Mouse (Mus musculus): ENCODE data around the gene Macf1. TPM values are rescaled to one million over a fixed set of nuclear protein-coding genes. Genes with fewer than 3 reads are reported as not detected.
A peak's percentile ranks its signal among the peaks of the same experiment; 100 is the strongest.

The Macf1 gene
- total and polyA plus RNA-seq, 3 experiments = 71.4 to 223 (median 222) TPM

DNA sequence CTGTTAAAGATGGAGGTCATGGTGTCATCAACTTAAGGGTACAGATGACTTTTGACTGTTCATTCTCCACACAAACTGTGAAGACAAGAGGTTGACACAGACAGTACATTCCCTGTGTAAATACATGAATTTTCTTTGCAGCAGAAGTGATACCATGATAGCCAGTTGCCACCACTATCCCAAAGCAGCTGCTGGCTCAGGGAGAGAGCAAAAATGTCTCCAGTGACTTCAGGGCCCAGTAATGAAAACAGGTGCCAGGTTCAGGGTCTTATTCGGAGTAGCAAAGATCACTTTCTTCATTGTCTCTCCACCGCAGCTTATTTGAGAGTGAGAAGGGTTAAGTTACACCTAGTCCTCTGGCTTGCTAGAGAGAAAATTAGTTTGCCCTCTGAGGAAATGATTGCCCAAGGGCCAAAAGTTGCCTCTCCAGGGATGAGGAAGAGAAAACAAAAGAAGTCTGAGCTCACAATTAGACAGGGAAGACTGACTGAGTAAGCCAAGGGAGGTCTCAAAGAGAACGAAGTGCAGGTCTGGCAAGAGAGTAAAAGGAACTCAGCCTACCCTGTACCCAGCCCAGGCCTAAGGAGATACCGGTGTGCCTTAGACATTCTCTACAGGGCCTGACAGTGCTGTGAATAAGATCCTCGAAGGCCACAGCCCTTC, 66.3 kb downstream of the Macf1 start:
- Histone ChIP-seq H3K36me3 (ENCODE audit: control insufficient read depth, insufficient read depth, low read length) (peaks cover 9% of the 10 kb centered on the region; the same call in 1 of the 2 replicates), H3K27ac (no peak overlapping the region; the same call in 1 of the 2 replicates), H3K4me1 (ENCODE audit: control insufficient read depth, insufficient read depth, low read length) (peaks cover 11% of the 10 kb centered on the region), H3K79me2 (replicated peaks; ENCODE audit: control insufficient read depth, insufficient read depth, low read length) (peaks cover 5% of the 10 kb centered on the region), H3K27me3 (ENCODE audit: control insufficient read depth, insufficient read depth, low read length) (no peaks in the 10 kb centered on the region), H3K9ac (ENCODE audit: low read depth, low read length) (no peak overlapping the region), H3K4me3 (no peak overlapping the region)
- DNase-seq = no peak
- WGBS = 69% methylated on average over 5 of the region's 5 CpGs
- TF ChIP-seq POLR2A (IDR thresholded peaks at IDR 0.05; ENCODE audit: insufficient read depth, low read depth, low read length) (no peak), EP300 (IDR thresholded peaks at IDR 0.05; ENCODE audit: insufficient read depth, low read depth, low read length) (no peak), CTCF (IDR thresholded peaks at IDR 0.05) (no peak)
- intact Hi-C loops (cut with DNase I) = no loop called here

DNA sequence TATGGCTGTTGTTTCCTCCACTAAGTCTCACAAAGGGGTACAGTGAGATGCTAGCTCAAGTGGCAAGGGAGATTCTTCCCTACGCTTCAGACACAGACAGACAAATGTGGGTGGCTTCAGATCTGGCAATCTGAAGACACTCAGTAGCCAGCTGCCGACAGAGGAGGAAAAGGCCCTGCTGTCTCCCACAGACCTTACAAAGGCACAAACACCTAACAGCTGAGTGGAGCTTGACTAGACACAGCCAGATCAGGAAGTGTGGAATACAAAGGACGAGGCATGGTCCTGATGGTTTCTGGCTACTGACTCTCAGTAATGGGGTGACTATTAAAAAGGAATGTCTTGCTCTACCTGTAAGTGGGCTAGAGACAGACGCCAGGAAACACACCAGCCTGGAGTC, 67.2 kb downstream of the Macf1 start:
- no peak overlapping the region; the same call in 1 of the 2 replicates for H3K9ac ChIP-seq (ENCODE audit: low read depth, low read length)
- peaks cover 9% of the 10 kb centered on the region; the same call in 1 of the 2 replicates for H3K36me3 ChIP-seq (ENCODE audit: control insufficient read depth, insufficient read depth, low read length)
- H3K4me3 ChIP-seq = no peak overlapping the region
- intact Hi-C loops (cut with DNase I) = no loop called here
- 29% methylated on average over 4 of the region's 4 CpGs for WGBS
- peak overlapping the region; percentile 43 for H3K27ac ChIP-seq
- H3K27me3 ChIP-seq (ENCODE audit: control insufficient read depth, insufficient read depth, low read length) = no peaks in the 10 kb centered on the region
- DNase-seq = no peak
- H3K79me2 ChIP-seq (replicated peaks; ENCODE audit: control insufficient read depth, insufficient read depth, low read length) = peaks cover 5% of the 10 kb centered on the region; the same call in 1 of the 2 replicates
- TF ChIP-seq EP300 (IDR thresholded peaks at IDR 0.05; ENCODE audit: insufficient read depth, low read depth, low read length) (no peak), POLR2A (IDR thresholded peaks at IDR 0.05; ENCODE audit: insufficient read depth, low read depth, low read length) (no peak), CTCF (IDR thresholded peaks at IDR 0.05) (no peak)
- H3K4me1 ChIP-seq (ENCODE audit: control insufficient read depth, insufficient read depth, low read length) = peaks cover 11% of the 10 kb centered on the region

DNA sequence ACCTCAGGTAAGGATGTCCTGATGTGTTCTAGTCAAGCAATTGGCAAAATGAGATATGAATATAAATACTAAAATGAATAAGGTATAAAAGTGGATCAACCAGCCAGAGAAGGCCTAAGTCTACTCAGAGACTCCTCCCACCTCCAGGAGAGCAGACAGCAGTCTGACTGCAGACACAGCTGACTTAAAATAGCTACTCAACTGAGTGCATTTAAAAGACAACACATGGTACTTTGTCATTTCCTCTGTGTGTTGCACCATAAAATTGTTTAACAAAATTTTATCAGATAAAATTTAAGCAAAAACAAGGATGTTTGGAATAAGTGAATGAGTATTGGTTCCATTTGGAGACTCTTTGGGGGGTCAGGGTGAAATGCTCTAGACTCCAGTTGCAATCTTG, 67.7 kb downstream of the Macf1 start:
- intact Hi-C loops (cut with DNase I) = no loop called here
- H3K79me2 ChIP-seq (replicated peaks; ENCODE audit: control insufficient read depth, insufficient read depth, low read length) = peaks cover 5% of the 10 kb centered on the region; the same call in 1 of the 2 replicates
- H3K4me3 ChIP-seq = no peak overlapping the region
- no peak for DNase-seq
- no peaks in the 10 kb centered on the region for H3K27me3 ChIP-seq (ENCODE audit: control insufficient read depth, insufficient read depth, low read length)
- no peak overlapping the region for H3K9ac ChIP-seq (ENCODE audit: low read depth, low read length)
- H3K36me3 ChIP-seq (ENCODE audit: control insufficient read depth, insufficient read depth, low read length) = peaks cover 7% of the 10 kb centered on the region; the same call in 1 of the 2 replicates
- H3K27ac ChIP-seq = peak overlapping the region; percentile 43
- H3K4me1 ChIP-seq (ENCODE audit: control insufficient read depth, insufficient read depth, low read length) = peaks cover 11% of the 10 kb centered on the region
- TF ChIP-seq CTCF (IDR thresholded peaks at IDR 0.05) = no peak
- TF ChIP-seq EP300 (IDR thresholded peaks at IDR 0.05; ENCODE audit: insufficient read depth, low read depth, low read length) = no peak
- TF ChIP-seq POLR2A (IDR thresholded peaks at IDR 0.05; ENCODE audit: insufficient read depth, low read depth, low read length) = no peak

DNA sequence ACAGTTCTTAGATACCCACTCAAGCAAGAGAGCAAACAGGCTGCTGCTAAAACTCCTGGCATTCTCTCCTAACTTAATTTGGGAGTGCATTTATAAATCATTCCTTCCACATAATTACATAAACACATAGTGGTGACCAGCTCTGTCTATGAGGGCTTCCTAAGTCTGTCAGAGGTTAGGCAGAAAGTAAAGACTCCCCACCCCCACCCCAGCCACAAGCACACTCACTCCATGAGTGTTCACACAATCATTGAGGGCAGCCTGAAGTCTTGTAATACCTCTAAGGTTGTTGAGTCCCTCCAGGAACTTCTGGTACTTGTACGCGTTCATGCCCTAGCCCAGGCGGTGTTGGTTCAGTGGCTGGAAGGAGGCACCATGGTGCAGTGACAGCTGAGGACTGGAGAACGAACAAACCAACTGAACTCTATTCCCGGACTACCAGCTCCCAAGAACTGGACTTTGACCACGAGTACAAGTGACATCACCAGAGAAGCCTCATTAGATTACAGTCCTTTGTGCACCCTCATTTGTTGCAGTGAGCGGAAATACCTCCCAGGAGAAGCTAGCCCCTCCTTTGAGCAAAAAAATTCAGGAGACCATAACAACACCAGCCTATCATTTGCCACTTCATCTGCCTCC, 70.7 kb downstream of the Macf1 start:
- intact Hi-C loops (cut with DNase I) = no loop called here
- peaks cover 7% of the 10 kb centered on the region; the same call in 1 of the 2 replicates for H3K36me3 ChIP-seq (ENCODE audit: control insufficient read depth, insufficient read depth, low read length)
- no peak overlapping the region for H3K27ac ChIP-seq
- H3K4me3 ChIP-seq = no peak overlapping the region
- TF ChIP-seq POLR2A (IDR thresholded peaks at IDR 0.05; ENCODE audit: insufficient read depth, low read depth, low read length) = no peak
- TF ChIP-seq CTCF (IDR thresholded peaks at IDR 0.05) = no peak
- no peak for TF ChIP-seq EP300 (IDR thresholded peaks at IDR 0.05; ENCODE audit: insufficient read depth, low read depth, low read length)
- H3K4me1 ChIP-seq (ENCODE audit: control insufficient read depth, insufficient read depth, low read length) = peaks cover 13% of the 10 kb centered on the region
- no peak for DNase-seq
- H3K27me3 ChIP-seq (ENCODE audit: control insufficient read depth, insufficient read depth, low read length) = no peaks in the 10 kb centered on the region
- 67% methylated on average over 7 of the region's 7 CpGs for WGBS
- peaks cover 7% of the 10 kb centered on the region; the same call in 1 of the 2 replicates for H3K79me2 ChIP-seq (replicated peaks; ENCODE audit: control insufficient read depth, insufficient read depth, low read length)
- no peak overlapping the region for H3K9ac ChIP-seq (ENCODE audit: low read depth, low read length)

DNA sequence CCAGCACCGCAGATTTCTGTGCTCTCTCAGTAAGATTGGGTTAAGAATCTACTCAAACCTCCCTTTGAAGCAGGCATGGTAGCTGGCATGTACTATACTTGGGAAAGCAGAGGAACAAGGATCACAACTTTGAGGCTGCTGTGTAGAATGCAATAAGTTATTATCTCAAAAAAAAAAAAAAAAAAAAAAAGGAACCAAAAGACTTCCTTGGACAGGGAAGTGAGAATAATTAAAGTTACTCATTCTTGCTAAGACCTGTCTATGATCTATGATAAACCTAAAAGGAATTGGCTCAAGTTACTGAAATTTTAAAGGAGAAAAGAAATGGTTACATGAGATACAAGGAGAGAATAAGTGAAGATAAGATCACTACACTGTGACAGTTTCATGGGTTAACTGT, 72.2 kb downstream of the Macf1 start:
- Histone ChIP-seq H3K27me3 (ENCODE audit: control insufficient read depth, insufficient read depth, low read length) (no peaks in the 10 kb centered on the region), H3K27ac (no peak overlapping the region), H3K4me3 (no peak overlapping the region), H3K36me3 (ENCODE audit: control insufficient read depth, insufficient read depth, low read length) (peaks cover 7% of the 10 kb centered on the region; the same call in 1 of the 2 replicates), H3K79me2 (replicated peaks; ENCODE audit: control insufficient read depth, insufficient read depth, low read length) (peaks cover 7% of the 10 kb centered on the region; the same call in 1 of the 2 replicates), H3K4me1 (ENCODE audit: control insufficient read depth, insufficient read depth, low read length) (peaks cover 6% of the 10 kb centered on the region), H3K9ac (ENCODE audit: low read depth, low read length) (no peak overlapping the region)
- 100% methylated on average over 1 of the region's 1 CpGs for WGBS
- intact Hi-C loops (cut with DNase I) = loop anchor here (1.0 kb wide), 1 partner anchor 20 kb away; no protein-coding TSS in a partner anchor
- no peak for TF ChIP-seq EP300 (IDR thresholded peaks at IDR 0.05; ENCODE audit: insufficient read depth, low read depth, low read length)
- no peak for TF ChIP-seq POLR2A (IDR thresholded peaks at IDR 0.05; ENCODE audit: insufficient read depth, low read depth, low read length)
- no peak for TF ChIP-seq CTCF (IDR thresholded peaks at IDR 0.05)
- DNase-seq = no peak

DNA sequence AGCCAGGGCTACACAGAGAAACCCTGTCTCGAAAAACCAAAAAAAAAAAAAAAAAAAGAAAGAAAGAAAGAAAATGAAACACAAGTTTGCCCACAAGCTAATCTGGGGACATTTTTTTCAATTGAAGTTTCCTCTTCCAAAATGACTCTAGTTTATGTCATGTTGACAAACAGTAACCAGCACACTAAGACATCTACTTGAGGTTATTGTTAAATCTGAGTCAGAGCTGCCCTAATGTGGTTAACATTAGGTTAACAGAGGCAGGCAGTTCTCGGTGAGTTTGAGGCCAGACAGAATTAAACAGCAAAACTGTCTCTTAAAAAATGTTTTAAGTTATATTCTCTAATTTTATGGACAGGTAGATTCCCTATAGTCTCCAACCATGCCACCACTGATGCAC, 72.9 kb downstream of the Macf1 start:
- TF ChIP-seq CTCF (IDR thresholded peaks at IDR 0.05) (no peak), POLR2A (IDR thresholded peaks at IDR 0.05; ENCODE audit: insufficient read depth, low read depth, low read length) (no peak)
- no peak for DNase-seq
- no peak overlapping the region for H3K4me3 ChIP-seq
- peaks cover 7% of the 10 kb centered on the region; the same call in 1 of the 2 replicates for H3K79me2 ChIP-seq (replicated peaks; ENCODE audit: control insufficient read depth, insufficient read depth, low read length)
- no peak overlapping the region for H3K27ac ChIP-seq
- 78% methylated on average over 2 of the region's 2 CpGs for WGBS
- no peaks in the 10 kb centered on the region for H3K27me3 ChIP-seq (ENCODE audit: control insufficient read depth, insufficient read depth, low read length)
- H3K4me1 ChIP-seq (ENCODE audit: control insufficient read depth, insufficient read depth, low read length) = peaks cover 4% of the 10 kb centered on the region
- intact Hi-C loops (cut with DNase I) = loop anchor here (1.0 kb wide), 1 partner anchor 21 kb away; no protein-coding TSS in a partner anchor
- no peaks in the 10 kb centered on the region; the same call in 1 of the 2 replicates for H3K36me3 ChIP-seq (ENCODE audit: control insufficient read depth, insufficient read depth, low read length)
- H3K9ac ChIP-seq (ENCODE audit: low read depth, low read length) = no peak overlapping the region
